Mouse (Mus musculus) hindbrain, embryonic 14.5 days (tissue): ENCODE results near the gene Pdcd2l. TPM values are rescaled to one million over a fixed set of nuclear protein-coding genes. Genes with fewer than 3 reads are reported as not detected.
"Not testable (repeated sequence)": the region's sequence is repeated elsewhere in the genome, so short reads cannot be mapped to it uniquely, and the experiment has no call there.

Experiments
- ATAC-seq: fragments of 200-750 bp; cut with Nextera tagmentation; 2 replicates; pipeline ENCODE4 v1.8.0; 2017; ENCODE audit warnings: moderate number of reproducible peaks, mild to moderate bottlenecking, moderate TSS enrichment, moderate library complexity; ENCODE audit not compliant: low FRiP score
- DNase-seq: peaks from one replicate; pipeline ENCODE4 v3.0.0-alpha.2; 2015; ENCODE audit warnings: low spot score
- H3K27ac ChIP-seq: fragments of 300-500 bp; sonication (generic); 2 replicates; pipeline ENCODE4 v1.5.1; 2014; ENCODE audit warnings: mild to moderate bottlenecking, moderate library complexity
- H3K27me3 ChIP-seq: fragments of 300-500 bp; sonication (generic); 2 replicates; pipeline ENCODE4 v1.6.1; 2014; ENCODE audit warnings: mild to moderate bottlenecking, low read length, mixed read lengths; ENCODE audit not compliant: control insufficient read depth, insufficient read depth
- H3K36me3 ChIP-seq: fragments of 300-500 bp; sonication (generic); replicated peaks from 2 replicates; pipeline ENCODE4 v1.6.1; 2014; ENCODE audit not compliant: control insufficient read depth, insufficient read depth
- H3K4me1 ChIP-seq: fragments of 300-500 bp; sonication (generic); replicated peaks from 2 replicates; pipeline ENCODE4 v1.6.1; 2014; ENCODE audit warnings: antibody characterized with exemption, low read length, mixed read lengths; ENCODE audit not compliant: control insufficient read depth, insufficient read depth
- H3K4me2 ChIP-seq: fragments of 300-500 bp; sonication (generic); replicated peaks from 2 replicates; pipeline ENCODE4 v1.6.1; 2014; ENCODE audit warnings: mild to moderate bottlenecking, moderate library complexity
- H3K4me3 ChIP-seq: fragments of 300-500 bp; sonication (generic); replicated peaks from 2 replicates; pipeline ENCODE4 v1.5.1; 2014; ENCODE audit warnings: mild to moderate bottlenecking, low read length
- H3K9ac ChIP-seq: fragments of 300-500 bp; sonication (generic); 2 replicates; pipeline ENCODE4 v1.6.1; 2014
- H3K9me3 ChIP-seq: fragments of 300-500 bp; sonication (generic); 2 replicates; pipeline ENCODE4 v1.6.1; 2016; ENCODE audit warnings: low read length; ENCODE audit not compliant: control insufficient read depth
- WGBS: fragments of 180-500 bp; shearing (Covaris S2); extraction: QIAGEN DNeasy Blood & Tissue Kit; methylation state at CpG from one replicate; pipeline ENCODE4 v1.1.7; 2014; 5-methylcytosine and 5-hydroxymethylcytosine counted together
- polyA plus RNA-seq: library from polyadenylated mRNA; unstranded; fragments of >200 nt; fragmentation: Nextera tagmentation; extraction: Ambion mirVana; gene quantifications from 2 replicates; pipeline ENCODE4 v1.2.1, GENCODE M21; 2014

Pdcd2l gene
- polyA plus RNA-seq, 1 experiment from 2014 or later, result 68.9 TPM

DNA sequence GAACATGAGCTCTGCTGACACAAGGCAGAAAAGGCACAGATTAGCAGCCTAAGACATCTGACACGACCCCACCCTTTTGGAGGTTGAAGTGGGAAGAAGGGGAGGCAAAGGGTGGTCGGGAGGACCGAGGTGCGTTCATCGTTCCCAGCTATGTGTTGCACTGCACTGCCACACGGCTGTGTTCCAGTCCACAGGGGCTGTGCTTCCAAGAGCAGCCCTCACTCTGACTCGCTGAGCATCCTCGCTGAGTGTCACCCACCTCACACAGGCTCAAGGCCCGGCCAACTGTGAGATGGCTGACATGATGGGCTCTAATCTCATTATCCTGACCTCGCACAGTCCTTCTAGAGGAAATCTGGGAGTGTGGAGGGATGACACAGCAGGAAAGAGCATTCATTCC is 20.0 kb upstream of the Pdcd2l start:
- Histone ChIP-seq H3K4me2 (no peak overlapping the region), H3K27ac (no peak overlapping the region), H3K9me3 (no peaks in the 10 kb centered on the region), H3K4me3 (no peak overlapping the region), H3K27me3 (no peaks in the 10 kb centered on the region), H3K4me1 (no peaks in the 10 kb centered on the region), H3K9ac (no peak overlapping the region), H3K36me3 (peaks cover 96% of the 10 kb centered on the region)
- ATAC-seq (no peak), DNase-seq (no peak)
- 92% methylated on average over 10 of the region's 10 CpGs for WGBS

DNA sequence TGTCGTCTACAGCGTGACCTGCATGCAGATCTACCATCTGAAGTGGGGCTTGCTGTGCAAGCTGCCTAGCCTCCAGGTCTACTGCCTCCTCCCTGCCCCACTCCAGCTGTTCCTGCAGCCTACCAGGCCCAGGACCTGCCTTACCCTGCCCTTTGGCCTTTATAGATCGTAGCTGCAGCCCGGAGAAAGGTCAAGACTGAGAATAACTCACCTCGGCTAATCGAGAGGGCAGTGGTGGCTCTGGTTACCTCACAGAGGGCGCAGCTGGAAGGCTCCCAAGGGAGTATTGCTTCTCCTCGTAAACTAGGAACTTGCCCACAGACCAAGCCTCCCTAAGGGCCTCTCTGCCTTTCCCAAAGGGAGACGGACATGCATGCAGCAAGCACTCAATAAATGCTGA is 19.0 kb upstream of the Pdcd2l start:
- Histone ChIP-seq H3K4me1 (no peaks in the 10 kb centered on the region), H3K27ac (no peak overlapping the region), H3K9ac (no peak overlapping the region), H3K9me3 (no peaks in the 10 kb centered on the region), H3K4me3 (no peak overlapping the region), H3K4me2 (no peak overlapping the region), H3K36me3 (peaks cover 96% of the 10 kb centered on the region), H3K27me3 (no peaks in the 10 kb centered on the region)
- no peak for DNase-seq
- ATAC-seq, result no peak
- 92% methylated on average over 9 of the region's 9 CpGs for WGBS

DNA sequence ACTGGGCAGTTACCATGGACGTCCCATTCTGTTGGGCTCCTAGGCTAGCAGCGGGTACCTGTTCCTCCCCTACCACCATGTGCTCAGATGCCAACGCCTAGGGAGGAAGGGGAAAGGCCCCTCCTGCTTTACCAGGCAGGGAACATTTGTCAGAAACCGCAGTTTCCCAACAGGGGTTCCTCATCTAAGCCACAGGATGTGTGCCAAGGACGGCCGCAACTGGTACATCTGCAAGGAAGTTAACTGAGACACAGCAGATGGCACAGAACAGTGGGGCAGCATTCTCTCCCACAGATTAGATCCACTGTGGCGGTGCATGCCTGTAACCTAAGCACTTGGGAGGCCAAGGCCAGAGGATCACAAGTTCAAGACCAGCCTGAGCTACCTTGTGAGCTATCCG is 18.2 kb upstream of the Pdcd2l start:
- 91% methylated on average over 8 of the region's 8 CpGs for WGBS
- no peak overlapping the region for H3K27ac ChIP-seq
- DNase-seq (no peak), ATAC-seq (no peak)
- no peak overlapping the region for H3K9ac ChIP-seq
- no peak overlapping the region for H3K4me2 ChIP-seq
- H3K27me3 ChIP-seq, result no peaks in the 10 kb centered on the region
- no peak overlapping the region for H3K4me3 ChIP-seq
- H3K4me1 ChIP-seq, result no peaks in the 10 kb centered on the region
- H3K9me3 ChIP-seq, result no peaks in the 10 kb centered on the region
- peaks cover 96% of the 10 kb centered on the region for H3K36me3 ChIP-seq

DNA sequence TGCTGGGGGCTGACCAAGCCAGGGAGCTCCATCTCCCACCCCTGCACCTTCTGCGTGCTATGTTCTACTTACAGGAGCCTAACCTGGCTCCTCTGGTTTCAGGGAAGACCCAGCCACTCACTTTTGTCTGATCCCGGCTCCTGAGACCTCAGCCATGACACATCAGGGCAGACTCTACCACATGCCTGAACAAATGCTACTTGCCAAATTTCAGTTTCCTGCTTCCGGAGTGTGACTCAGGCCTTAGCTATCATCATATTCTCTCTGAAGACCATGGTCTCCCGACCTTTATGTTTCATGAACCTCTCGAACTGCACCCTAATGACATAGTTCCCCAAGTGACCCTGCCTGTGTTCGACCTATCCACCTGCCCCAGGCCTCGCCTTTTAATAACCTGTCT is 16.8 kb upstream of the Pdcd2l start:
- H3K36me3 ChIP-seq, result peaks cover 97% of the 10 kb centered on the region
- DNase-seq (no peak), ATAC-seq (no peak)
- no peaks in the 10 kb centered on the region for H3K27me3 ChIP-seq
- H3K27ac ChIP-seq, result no peak overlapping the region
- 96% methylated on average over 7 of the region's 7 CpGs for WGBS
- H3K4me2 ChIP-seq, result no peak overlapping the region
- H3K9ac ChIP-seq, result no peak overlapping the region
- H3K9me3 ChIP-seq, result no peaks in the 10 kb centered on the region
- H3K4me3 ChIP-seq, result no peak overlapping the region
- H3K4me1 ChIP-seq, result no peaks in the 10 kb centered on the region

DNA sequence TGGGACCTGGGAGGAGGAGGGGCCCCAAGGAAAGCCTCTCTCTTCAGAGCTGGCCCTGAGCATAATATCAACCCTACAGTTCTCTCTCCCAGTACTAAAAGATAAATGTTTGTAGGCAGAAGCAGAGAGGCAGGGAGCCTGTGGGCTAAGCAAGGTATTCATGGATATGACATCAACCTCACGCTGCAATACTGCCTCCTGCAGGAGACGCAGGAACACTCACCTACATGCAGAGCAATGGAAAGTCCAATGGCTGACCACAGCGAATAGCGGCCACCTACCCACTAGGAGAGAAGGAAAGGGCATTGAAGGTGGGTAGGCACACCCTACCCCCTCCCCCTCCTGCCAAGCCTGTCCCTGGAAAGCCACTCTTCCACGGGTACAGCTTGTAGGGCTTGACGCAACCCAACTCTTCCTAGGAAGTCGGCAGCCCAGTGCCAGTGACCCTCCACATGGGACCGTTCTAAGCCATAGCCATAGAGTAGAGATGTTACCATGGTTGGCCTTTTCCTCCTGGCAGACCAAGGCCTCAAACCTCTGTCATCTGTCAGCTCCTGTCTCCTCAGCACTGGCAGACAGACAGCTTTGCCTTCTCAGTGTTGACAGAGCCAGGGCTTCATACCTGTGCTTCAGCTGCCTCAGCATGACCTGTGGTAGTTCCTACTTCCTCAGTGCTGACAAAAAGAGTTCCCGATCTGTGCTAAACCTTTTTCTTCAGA is 11.7 kb upstream of the Pdcd2l start:
- Histone ChIP-seq H3K27me3 (no peaks in the 10 kb centered on the region), H3K9me3 (no peaks in the 10 kb centered on the region), H3K36me3 (peaks cover 100% of the 10 kb centered on the region), H3K4me3 (no peak overlapping the region), H3K4me2 (no peak overlapping the region), H3K27ac (no peak overlapping the region), H3K4me1 (no peaks in the 10 kb centered on the region), H3K9ac (no peak overlapping the region)
- WGBS, result 92% methylated on average over 9 of the region's 9 CpGs
- ATAC-seq (no peak), DNase-seq (no peak)

DNA sequence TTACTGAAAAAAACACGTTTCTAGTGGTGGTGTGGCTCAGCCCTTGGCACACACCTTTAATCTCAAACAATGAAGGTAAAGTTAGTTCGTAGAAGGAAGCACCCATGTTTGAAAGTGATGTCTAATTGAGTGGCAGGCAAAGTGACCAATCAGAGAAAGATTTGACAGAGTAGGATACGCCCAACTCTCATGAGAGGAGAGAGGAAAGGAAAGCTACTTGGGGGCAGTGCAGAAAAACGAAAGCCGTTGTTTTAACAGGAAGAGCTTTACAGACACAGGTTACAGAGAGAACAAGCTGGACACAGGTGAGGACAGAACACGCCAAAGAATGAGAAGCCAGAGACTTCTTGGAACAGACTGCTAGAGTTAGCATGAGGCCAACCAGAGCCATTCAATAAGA is 9.9 kb upstream of the Pdcd2l start:
- H3K4me3 ChIP-seq, result no peak overlapping the region
- no peak overlapping the region for H3K4me2 ChIP-seq
- DNase-seq (no peak), ATAC-seq (no peak)
- no peak overlapping the region for H3K27ac ChIP-seq
- WGBS, result 93% methylated on average over 6 of the region's 6 CpGs
- H3K9ac ChIP-seq, result no peak overlapping the region
- no peaks in the 10 kb centered on the region for H3K9me3 ChIP-seq
- no peaks in the 10 kb centered on the region for H3K27me3 ChIP-seq
- peaks cover 100% of the 10 kb centered on the region for H3K36me3 ChIP-seq
- no peaks in the 10 kb centered on the region for H3K4me1 ChIP-seq

DNA sequence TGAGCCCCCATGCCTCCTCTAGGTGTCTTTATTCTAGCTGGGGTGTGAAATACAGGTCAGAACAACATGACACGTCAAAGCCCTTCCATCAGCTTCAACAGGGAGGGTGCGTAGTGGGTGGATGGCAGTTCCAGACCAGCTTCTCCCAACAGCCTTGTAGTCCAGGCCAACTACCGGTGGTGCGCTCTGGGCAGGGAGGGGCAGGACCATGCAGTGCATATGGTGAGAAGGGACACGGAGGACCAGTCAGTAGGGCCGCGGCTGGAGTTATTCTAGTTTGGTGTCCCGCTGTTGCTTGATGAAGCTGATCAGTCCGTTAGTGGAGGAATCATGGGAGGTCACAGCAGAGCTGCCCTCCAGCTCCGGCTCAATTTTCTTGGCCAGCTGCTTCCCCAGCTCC is 5.7 kb upstream of the Pdcd2l start:
- 90% methylated on average over 10 of the region's 10 CpGs for WGBS
- H3K4me3 ChIP-seq, ATAC-seq: not testable (repeated sequence)

DNA sequence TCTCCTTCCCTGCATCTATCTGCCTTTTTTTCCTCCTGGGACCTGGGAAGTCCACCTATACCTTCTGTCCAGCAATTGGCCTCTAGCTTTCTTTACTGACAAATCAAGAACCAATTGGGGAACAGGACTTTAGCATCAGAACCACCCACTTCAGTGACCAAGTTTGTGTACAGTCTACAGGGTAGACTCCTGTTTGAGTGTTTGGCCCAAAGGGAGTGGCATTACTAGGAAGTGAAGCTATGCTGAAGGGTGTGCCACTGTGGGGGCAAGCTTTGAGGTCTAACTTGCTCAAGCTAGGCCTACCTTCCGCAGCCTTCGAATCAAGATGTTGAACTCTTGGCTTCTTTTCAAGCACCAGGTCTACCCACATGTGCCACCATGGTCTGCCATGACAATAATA is 4.4 kb upstream of the Pdcd2l start:
- WGBS, result 100% methylated on average over 2 of the region's 2 CpGs
- no peaks in the 10 kb centered on the region for H3K27me3 ChIP-seq
- H3K9ac ChIP-seq, result no peak overlapping the region
- no peak for DNase-seq
- H3K27ac ChIP-seq, result no peak overlapping the region
- no peak for ATAC-seq
- H3K4me1 ChIP-seq, result 0 out of 2 replicates have a peak, but pooled peaks cover under 1% of the 10 kb centered on the region
- no peak overlapping the region for H3K4me3 ChIP-seq
- H3K36me3 ChIP-seq, result peaks cover 52% of the 10 kb centered on the region
- no peaks in the 10 kb centered on the region for H3K9me3 ChIP-seq
- no peak overlapping the region for H3K4me2 ChIP-seq

More for the DNA sequence above, 5.7 kb upstream of the Pdcd2l start:
- H3K9ac ChIP-seq, H3K27me3 ChIP-seq, H3K4me2 ChIP-seq, H3K4me1 ChIP-seq, DNase-seq, H3K27ac ChIP-seq, H3K9me3 ChIP-seq: not testable (repeated sequence)
- peaks cover 65% of the 10 kb centered on the region for H3K36me3 ChIP-seq

DNA sequence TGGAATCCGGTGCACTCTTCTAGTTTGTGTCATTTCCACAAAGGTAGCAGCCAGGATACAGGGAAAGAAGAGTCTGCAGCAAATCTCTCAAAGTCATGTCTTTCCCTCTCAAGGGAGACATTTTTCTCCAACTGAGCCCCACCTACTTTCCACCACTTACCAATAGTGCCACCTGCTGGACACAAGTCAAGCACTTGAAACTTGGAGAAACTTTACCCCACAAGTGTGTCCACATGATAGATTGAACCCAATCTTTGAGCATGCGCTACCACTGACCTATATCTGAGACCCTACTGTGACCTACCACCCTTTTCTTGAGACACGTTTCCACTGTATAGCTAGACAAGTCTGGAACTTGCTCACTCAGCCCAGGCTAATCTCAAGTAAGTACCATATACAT is 1.9 kb upstream of the Pdcd2l start:
- 53% methylated on average over 3 of the region's 3 CpGs for WGBS
- no peak overlapping the region for H3K9ac ChIP-seq

DNA sequence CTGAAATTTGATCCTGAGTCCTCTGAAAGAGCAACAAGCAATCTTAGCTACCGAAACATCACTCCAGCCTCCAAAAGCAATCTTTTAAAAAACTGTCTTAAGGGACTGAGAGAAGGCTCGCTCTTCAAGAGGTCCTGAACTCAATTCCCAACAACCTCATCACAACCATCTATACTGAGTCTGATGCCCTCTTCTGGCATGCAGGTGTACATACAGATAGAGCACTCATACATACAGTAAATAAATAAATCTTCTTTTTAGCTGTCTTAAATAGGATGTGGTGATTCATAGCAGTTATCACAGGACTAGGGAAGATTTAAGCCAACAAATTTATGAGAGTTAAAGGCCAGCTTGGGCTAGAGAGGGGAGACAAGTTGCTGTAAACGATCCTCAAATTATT is 829 bp downstream of the Pdcd2l start:
- Histone ChIP-seq H3K4me2 (peak overlapping the region; percentile 79), H3K36me3 (peaks cover 31% of the 10 kb centered on the region), H3K4me1 (peaks cover 7% of the 10 kb centered on the region; the same call in 1 of the 2 replicates), H3K9me3 (no peaks in the 10 kb centered on the region), H3K4me3 (peak overlapping the region; percentile 73), H3K27me3 (no peaks in the 10 kb centered on the region), H3K27ac (no peak overlapping the region), H3K9ac (peak overlapping the region; percentile 82)
- 56% methylated on average over 3 of the region's 3 CpGs for WGBS
- ATAC-seq, result no peak
- DNase-seq, result no peak

More for the DNA sequence above, 1.9 kb upstream of the Pdcd2l start:
- Histone ChIP-seq H3K27me3 (no peaks in the 10 kb centered on the region), H3K4me3 (no peak overlapping the region), H3K4me1 (peaks cover 7% of the 10 kb centered on the region; the same call in 1 of the 2 replicates), H3K9me3 (no peaks in the 10 kb centered on the region), H3K4me2 (no peak overlapping the region), H3K27ac (no peak overlapping the region), H3K36me3 (peaks cover 38% of the 10 kb centered on the region)
- no peak for ATAC-seq
- DNase-seq, result no peak
